In the genomic region with DNA sequence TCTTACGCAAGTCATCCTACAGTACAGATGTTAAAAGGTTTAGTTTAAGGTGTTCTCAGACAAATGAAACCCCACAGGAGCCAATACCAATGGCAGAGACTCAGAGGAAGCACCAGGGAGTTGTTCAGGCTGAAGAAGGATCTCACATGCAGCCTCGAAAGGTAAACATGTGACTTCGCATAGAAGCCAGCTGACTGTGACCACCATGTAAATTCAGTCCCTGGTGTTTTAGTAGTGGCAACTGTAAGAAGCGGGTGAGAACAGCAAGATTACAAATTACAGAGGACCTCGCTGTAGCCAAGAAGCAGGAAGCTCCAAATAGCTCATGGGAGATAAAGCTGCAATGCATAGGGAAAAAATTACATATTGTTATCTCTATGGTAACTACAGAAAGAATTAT, we compare ENCODE assay signal across 15 mouse cellular contexts.
"Had no signal": no experiment of that assay in that cellular context is flagged by ENCODE, and none has a peak within 500 bp of the region (broad histone marks: within the 10 kb centered on the region; RNA-seq: fewer than 3 reads in every experiment).

No protein-coding gene starts in this region.

- ATAC-seq: midbrain, embryonic 13.5 days had no signal

- H3K27ac ChIP-seq: kidney, embryonic 15.5 days; limb, embryonic 13.5 days; liver, embryonic 14.5 days; midbrain, embryonic 13.5 days; neural tube, embryonic 12.5 days had no signal

- H3K4me3 ChIP-seq: kidney, embryonic 15.5 days; limb, embryonic 13.5 days; midbrain, embryonic 13.5 days; neural tube, embryonic 12.5 days had no signal

- H3K4me2 ChIP-seq: kidney, embryonic 15.5 days; limb, embryonic 13.5 days; midbrain, embryonic 13.5 days; neural tube, embryonic 12.5 days had no signal

- H3K4me1 ChIP-seq: kidney, embryonic 15.5 days; neural tube, embryonic 12.5 days had no signal

- H3K27me3 ChIP-seq: kidney, embryonic 15.5 days; limb, embryonic 13.5 days; midbrain, embryonic 13.5 days; neural tube, embryonic 12.5 days had no signal

- H3K9ac ChIP-seq: kidney, embryonic 15.5 days; limb, embryonic 13.5 days; liver, embryonic 14.5 days; midbrain, embryonic 13.5 days; neural tube, embryonic 12.5 days had no signal

- H3K36me3 ChIP-seq: kidney, embryonic 15.5 days; limb, embryonic 13.5 days; midbrain, embryonic 13.5 days; neural tube, embryonic 12.5 days had no signal

- DNase-seq: kidney, adult 2 months; kidney, postnatal 14 days; layer of hippocampus, adult 9-11 months; layer of hippocampus, postnatal 36 days; left cerebral cortex, postnatal 4 days; lung, adult 18-20 months; right cerebral cortex, adult 18-20 months; right cerebral cortex, postnatal 25 days; thymus, adult 18-20 months; thymus, postnatal 14 days had no signal
